Mouse (Mus musculus) neural tube, embryonic 11.5 days (tissue): ENCODE measurements at regions not wholly inside any gene's neighbourhood (a gene's known extent, or its start where the extent isn't known, plus 50 kb on each side); places are given as distances from the start of the nearest gene placed in this dataset.

Source experiments
- ATAC-seq: fragments of 200-750 bp; cut with Nextera tagmentation; 2 replicates; pipeline ENCODE4 v1.8.0; 2017; ENCODE audit warnings: moderate number of reproducible peaks, mild to moderate bottlenecking, moderate TSS enrichment, moderate library complexity; ENCODE audit not compliant: insufficient read depth, low FRiP score, low TSS enrichment
- DNase-seq: peaks from one replicate; pipeline ENCODE4 v3.0.0-alpha.2; 2015; ENCODE audit warnings: low spot score
- H3K27ac ChIP-seq: fragments of 300-500 bp; sonication (generic); 2 replicates; pipeline ENCODE4 v1.5.1; 2014; ENCODE audit warnings: low read depth, mild to moderate bottlenecking, low read length
- H3K27me3 ChIP-seq: fragments of 300-500 bp; sonication (generic); 2 replicates; pipeline ENCODE4 v1.6.1; 2014; ENCODE audit warnings: mild to moderate bottlenecking, low read length, mixed read lengths; ENCODE audit not compliant: control insufficient read depth, insufficient read depth
- H3K36me3 ChIP-seq: fragments of 300-500 bp; sonication (generic); 2 replicates; pipeline ENCODE4 v1.6.1; 2014; ENCODE audit warnings: mild to moderate bottlenecking, low read length, moderate library complexity, mixed read lengths; ENCODE audit not compliant: control insufficient read depth, insufficient read depth
- H3K4me1 ChIP-seq: fragments of 300-500 bp; sonication (generic); 2 replicates; pipeline ENCODE4 v1.6.1; 2014; ENCODE audit warnings: low read length, mixed read lengths; ENCODE audit not compliant: control insufficient read depth, insufficient read depth
- H3K4me2 ChIP-seq: fragments of 300-500 bp; sonication (generic); 2 replicates; pipeline ENCODE4 v1.6.1; 2014; ENCODE audit warnings: low read depth, mild to moderate bottlenecking, moderate library complexity
- H3K4me3 ChIP-seq: fragments of 300-500 bp; sonication (generic); 2 replicates; pipeline ENCODE4 v1.5.1; 2014; ENCODE audit warnings: low read depth, low read length
- H3K9ac ChIP-seq: fragments of 300-500 bp; sonication (generic); 2 replicates; pipeline ENCODE4 v1.6.1; 2014; ENCODE audit warnings: mild to moderate bottlenecking, low read length
- H3K9me3 ChIP-seq: fragments of 300-500 bp; sonication (generic); 2 replicates; pipeline ENCODE4 v1.6.1; 2016; ENCODE audit warnings: low read length; ENCODE audit not compliant: control insufficient read depth
- WGBS: fragments of 180-500 bp; shearing (Covaris S2); extraction: QIAGEN DNeasy Blood & Tissue Kit; methylation state at CpG from one replicate; pipeline ENCODE4 v1.1.7; 2014; 5-methylcytosine and 5-hydroxymethylcytosine counted together

DNA sequence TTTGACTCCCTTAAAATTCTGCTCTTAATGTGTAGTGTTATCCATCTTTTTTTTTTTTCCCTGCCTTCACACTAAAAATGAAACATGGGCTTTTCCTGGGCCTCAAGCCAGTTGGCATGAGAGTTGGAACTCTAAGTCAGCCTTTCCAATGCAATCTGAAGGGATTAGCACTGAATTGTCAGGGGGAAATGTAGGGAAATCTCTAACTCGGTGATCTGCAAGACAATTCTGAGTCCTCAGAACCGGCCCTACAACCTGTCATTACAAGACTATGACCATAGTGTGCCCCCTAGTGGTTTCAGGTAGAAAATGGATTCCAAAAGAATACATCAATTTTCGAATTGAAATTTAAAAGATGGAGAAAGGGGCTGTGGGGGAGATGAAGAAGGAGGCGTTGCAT, 306.9 kb upstream of the Zc3h15 start:
- H3K4me2 ChIP-seq, result no peak overlapping the region
- ATAC-seq (no peak), DNase-seq (no peak)
- no peaks in the 10 kb centered on the region for H3K4me1 ChIP-seq
- no peaks in the 10 kb centered on the region for H3K27me3 ChIP-seq
- WGBS, result 33% methylated on average over 4 of the region's 4 CpGs
- H3K36me3 ChIP-seq, result no peaks in the 10 kb centered on the region
- no peak overlapping the region for H3K4me3 ChIP-seq
- H3K27ac ChIP-seq, result no peak overlapping the region
- H3K9me3 ChIP-seq, result no peaks in the 10 kb centered on the region
- no peak overlapping the region for H3K9ac ChIP-seq

DNA sequence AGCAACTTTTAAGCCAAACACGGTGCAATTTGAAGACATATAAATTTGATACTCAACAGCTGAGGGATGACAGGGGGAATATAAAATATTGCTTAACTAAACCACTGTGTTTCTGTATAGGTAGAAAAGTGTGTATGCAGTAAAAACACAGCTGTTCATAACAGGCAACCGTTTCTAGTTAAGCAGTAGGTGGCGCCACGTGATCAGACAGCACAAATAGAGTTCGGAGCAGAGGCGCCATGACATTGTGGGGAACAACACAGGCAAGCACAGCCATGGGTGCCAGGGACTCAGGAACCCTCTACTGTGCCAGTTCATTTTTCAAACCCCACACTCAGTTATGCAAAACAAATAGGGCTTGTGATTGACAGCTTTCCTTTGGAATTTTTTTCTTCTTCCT, 304.1 kb upstream of the Zc3h15 start:
- Histone ChIP-seq H3K36me3 (no peaks in the 10 kb centered on the region), H3K4me1 (no peaks in the 10 kb centered on the region), H3K9me3 (no peaks in the 10 kb centered on the region), H3K27me3 (no peaks in the 10 kb centered on the region), H3K9ac (no peak overlapping the region), H3K27ac (no peak overlapping the region), H3K4me2 (no peak overlapping the region), H3K4me3 (no peak overlapping the region)
- 81% methylated on average over 6 of the region's 6 CpGs for WGBS
- no peak for ATAC-seq
- no peak for DNase-seq
